Mouse (Mus musculus) myocyte (in vitro differentiated cells): ENCODE data around the gene Psme2. TPM values are rescaled to one million over a fixed set of nuclear protein-coding genes. Genes with fewer than 3 reads are reported as not detected.

Experiments used
- H3K27me3 ChIP-seq: one replicate; pipeline ENCODE4 v1.6.1; 2011; ENCODE audit not compliant: control insufficient read depth, insufficient read depth, insufficient read length
- H3K36me3 ChIP-seq: one replicate; pipeline ENCODE4 v1.6.1; 2011; ENCODE audit not compliant: control insufficient read depth, insufficient read depth
- H3K4me2 ChIP-seq: one replicate; pipeline ENCODE4 v1.6.1; 2011; ENCODE audit warnings: low read depth, control low read depth
- H3K4me3 ChIP-seq: one replicate; pipeline ENCODE4 v1.5.1; 2011; ENCODE audit warnings: mild to moderate bottlenecking, control low read depth, moderate library complexity
- H3K79me2 ChIP-seq: one replicate; pipeline ENCODE4 v1.6.1; 2011; ENCODE audit not compliant: control insufficient read depth, insufficient read depth
- H3ac ChIP-seq: one replicate; pipeline ENCODE4 v1.6.1; 2011; ENCODE audit not compliant: control insufficient read depth, insufficient read length
- CEBPB ChIP-seq: IDR thresholded peaks from 2 replicates; pipeline ENCODE4 v1.6.1; 2011; ENCODE audit warnings: mild to moderate bottlenecking, moderate library complexity; ENCODE audit not compliant: poor library complexity, insufficient read depth, severe bottlenecking
- E2F4 ChIP-seq: IDR thresholded peaks from one replicate; pipeline ENCODE4 v1.6.1; 2011; ENCODE audit warnings: mild to moderate bottlenecking, control low read depth, moderate library complexity; ENCODE audit not compliant: insufficient read depth
- MAX ChIP-seq: IDR thresholded peaks from one replicate; pipeline ENCODE4 v1.6.1; 2011; ENCODE audit warnings: low read depth, mild to moderate bottlenecking, control low read depth
- MYOD1 ChIP-seq, 3 experiments: IDR thresholded peaks; one replicate each; pipeline ENCODE4 v1.6.1; 2011; ENCODE audit warnings: control low read depth in 2 of 3, low read depth in 2 of 3, mild to moderate bottlenecking in 2 of 3, moderate library complexity in 1 of 3; ENCODE audit not compliant: insufficient read length in 2 of 3, control insufficient read depth in 1 of 3
- MYOG ChIP-seq, 3 experiments: IDR thresholded peaks; one replicate each; pipeline ENCODE4 v1.6.1; 2011; ENCODE audit warnings: control low read depth in 2 of 3, low read depth in 2 of 3, mild to moderate bottlenecking in 2 of 3; ENCODE audit not compliant: insufficient read length in 2 of 3, control insufficient read depth in 1 of 3, insufficient read depth in 1 of 3
- POLR2A ChIP-seq: IDR thresholded peaks from one replicate; pipeline ENCODE4 v1.6.1; 2011; ENCODE audit warnings: low read depth, mild to moderate bottlenecking, control low read depth, moderate library complexity; ENCODE audit not compliant: insufficient read length
- POLR2AphosphoS2 ChIP-seq: IDR thresholded peaks from one replicate; pipeline ENCODE4 v1.6.1; 2011; ENCODE audit warnings: low read depth, control low read depth; ENCODE audit not compliant: insufficient read length
- REST ChIP-seq: IDR thresholded peaks from one replicate; pipeline ENCODE4 v1.6.1; 2011; ENCODE audit warnings: mild to moderate bottlenecking, control low read depth, moderate library complexity; ENCODE audit not compliant: insufficient read depth, insufficient read length
- SRF ChIP-seq: IDR thresholded peaks from one replicate; pipeline ENCODE4 v1.6.1; 2011; ENCODE audit warnings: low read depth; ENCODE audit not compliant: control insufficient read depth, insufficient read length
- TCF12 ChIP-seq: IDR thresholded peaks from one replicate; pipeline ENCODE4 v1.6.1; 2011; ENCODE audit warnings: mild to moderate bottlenecking, control low read depth; ENCODE audit not compliant: poor library complexity, insufficient read depth, severe bottlenecking
- TCF3 ChIP-seq: IDR thresholded peaks from one replicate; pipeline ENCODE4 v1.6.1; 2011; ENCODE audit warnings: low read depth, control low read depth; ENCODE audit not compliant: insufficient read length
- USF1 ChIP-seq: IDR thresholded peaks from one replicate; pipeline ENCODE4 v1.6.1; 2011; ENCODE audit warnings: low read depth, mild to moderate bottlenecking, control low read depth, moderate library complexity
- polyA plus RNA-seq: library from polyadenylated mRNA; unstranded; fragments of >200 nt; fragmentation: generic; extraction: Trizol; gene quantifications from one replicate; pipeline ENCODE4 v1.2.1, GENCODE M21; 2012; ENCODE audit warnings: missing spikeins

Psme2 gene
- polyA plus RNA-seq, 1 experiment = 139 TPM

DNA sequence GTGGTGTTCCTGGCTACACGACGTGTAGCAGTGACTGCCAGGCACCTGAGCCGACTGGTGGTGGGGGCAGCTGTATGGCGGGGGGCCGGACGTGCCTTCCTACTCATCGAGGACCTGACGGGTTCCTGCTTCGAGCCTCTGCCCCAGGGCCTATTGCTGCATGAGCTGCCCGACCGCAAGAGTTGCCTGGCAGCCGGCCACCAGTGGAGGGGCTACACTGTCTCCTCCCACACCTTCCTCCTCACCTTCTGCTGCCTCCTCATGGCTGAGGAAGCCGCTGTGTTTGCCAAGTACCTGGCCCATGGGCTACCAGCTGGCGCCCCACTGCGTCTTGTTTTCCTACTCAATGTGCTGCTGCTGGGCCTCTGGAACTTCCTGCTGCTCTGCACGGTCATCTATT, 14.5 kb downstream of the Psme2 start:
- H3K27me3 ChIP-seq = no peaks in the 10 kb centered on the region
- no peak overlapping the region for H3ac ChIP-seq
- TF ChIP-seq CEBPB = no peak
- no peak for TF ChIP-seq USF1
- no peak for TF ChIP-seq POLR2AphosphoS2
- no peaks in the 10 kb centered on the region for H3K79me2 ChIP-seq
- H3K36me3 ChIP-seq = no peaks in the 10 kb centered on the region
- no peak overlapping the region for H3K4me2 ChIP-seq
- no peak overlapping the region for H3K4me3 ChIP-seq

DNA sequence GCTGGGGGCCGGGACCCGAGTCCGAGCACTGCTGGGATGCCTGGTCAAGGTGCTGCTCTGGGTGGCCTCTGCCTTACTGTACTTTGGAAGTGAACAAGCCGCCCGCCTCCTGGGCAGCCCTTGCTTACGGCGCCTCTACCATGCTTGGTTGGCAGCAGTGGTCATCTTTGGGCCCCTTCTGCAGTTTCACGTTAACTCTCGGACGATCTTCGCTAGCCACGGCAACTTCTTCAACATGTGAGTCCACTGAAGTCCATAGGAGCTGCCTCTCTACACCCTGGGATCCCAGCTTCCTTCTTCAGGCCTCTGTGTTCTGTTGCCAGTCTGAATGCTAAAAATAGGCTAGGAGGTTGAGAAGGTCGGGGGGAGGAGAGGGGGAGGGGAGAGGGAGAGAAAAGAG, 15.2 kb downstream of the Psme2 start:
- no peaks in the 10 kb centered on the region for H3K36me3 ChIP-seq
- H3ac ChIP-seq = no peak overlapping the region
- H3K79me2 ChIP-seq = no peaks in the 10 kb centered on the region
- H3K4me2 ChIP-seq = peak overlapping the region; percentile 13
- H3K4me3 ChIP-seq = no peak overlapping the region
- H3K27me3 ChIP-seq = no peaks in the 10 kb centered on the region
- TF ChIP-seq TCF12 = no peak
- no peak for TF ChIP-seq MYOG (IDR thresholded peaks at IDR 0.05; ENCODE audit: control insufficient read depth in 1 of 3, insufficient read depth in 1 of 3, insufficient read length in 2 of 3, low read depth in 2 of 3)
- no peak for TF ChIP-seq REST
- TF ChIP-seq E2F4 = no peak
- TF ChIP-seq MAX = no peak
- no peak for TF ChIP-seq POLR2AphosphoS2
- no peak for TF ChIP-seq TCF3
- no peak for TF ChIP-seq CEBPB
- TF ChIP-seq USF1 = no peak
- TF ChIP-seq POLR2A = no peak
- TF ChIP-seq MYOD1 (IDR thresholded peaks at IDR 0.05; ENCODE audit: control insufficient read depth in 1 of 3, insufficient read length in 2 of 3, low read depth in 2 of 3) = no peak
- no peak for TF ChIP-seq SRF

DNA sequence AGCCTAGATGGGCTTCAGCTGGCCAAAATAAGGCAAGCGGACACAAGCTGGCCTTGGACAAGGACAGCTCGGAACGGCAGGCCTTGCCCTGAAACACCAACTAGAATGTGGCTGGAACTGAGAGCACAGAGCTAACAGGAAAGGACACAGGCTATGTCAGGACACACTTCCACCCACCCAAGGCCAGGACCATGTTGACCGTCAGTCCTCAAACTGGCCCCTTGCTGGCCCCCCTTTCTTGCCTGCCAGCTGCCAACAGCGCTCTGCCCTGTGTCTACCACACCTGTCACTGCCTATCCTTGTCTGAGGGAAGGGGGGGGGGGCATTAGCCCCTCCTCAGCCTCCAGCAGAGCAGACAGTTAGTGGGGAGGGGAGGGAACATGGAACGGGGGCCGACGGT, 15.6 kb downstream of the Psme2 start, which contains the start of gene Fitm1:
Gene Fitm1, plus strand, starts transcription at position 316 of the 400 bp plus-strand sequence.
- no peak for TF ChIP-seq TCF12
- peak; percentile 44 to 97 (median 96) for TF ChIP-seq MYOD1 (IDR thresholded peaks at IDR 0.05; ENCODE audit: control insufficient read depth in 1 of 3, insufficient read length in 2 of 3, low read depth in 2 of 3)
- peak in 2 of 3 experiments; percentile 32 to 79 for TF ChIP-seq MYOG (IDR thresholded peaks at IDR 0.05; ENCODE audit: control insufficient read depth in 1 of 3, insufficient read depth in 1 of 3, insufficient read length in 2 of 3, low read depth in 2 of 3)
- no peak for TF ChIP-seq TCF3
- no peak within 1 kb of the TSS for H3K4me3 ChIP-seq

DNA sequence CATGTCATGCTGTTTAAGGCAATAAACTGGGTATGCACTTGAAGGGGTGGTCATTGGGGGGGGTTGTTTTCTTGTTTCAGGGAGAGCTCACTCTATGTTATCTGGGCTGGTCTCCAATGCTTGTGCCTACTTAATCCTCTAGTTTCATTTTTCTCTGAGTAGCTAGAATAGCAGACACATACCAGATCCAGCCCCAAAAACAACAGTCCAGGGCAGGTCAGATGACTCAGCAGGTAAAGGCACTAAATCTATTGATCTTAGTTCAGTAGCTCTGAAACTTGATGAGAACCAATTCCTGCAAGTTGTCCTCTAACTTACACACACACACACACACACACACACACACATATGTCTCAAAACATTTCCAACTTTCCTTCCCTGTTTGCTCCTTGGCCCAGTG, 19.2 kb downstream of the Psme2 start:
- no peaks in the 10 kb centered on the region for H3K79me2 ChIP-seq

More for the DNA sequence above, 15.6 kb downstream of the Psme2 start, which contains the start of gene Fitm1:
- Histone ChIP-seq H3K36me3 (no peaks in the 10 kb centered on the region), H3K27me3 (no peaks in the 10 kb centered on the region), H3K79me2 (no peaks in the 10 kb centered on the region), H3ac (no peak within 1 kb of the TSS), H3K4me2 (peak within 1 kb of the TSS; percentile 13)

GRCm38 (mm10) chr14:55570588-55570987, 20.3 kb downstream of the Psme2 start:
- Histone ChIP-seq H3ac (no peak overlapping the region), H3K79me2 (no peaks in the 10 kb centered on the region), H3K27me3 (no peaks in the 10 kb centered on the region), H3K36me3 (peaks cover 11% of the 10 kb centered on the region), H3K4me2 (no peak overlapping the region), H3K4me3 (no peak overlapping the region)
- TF ChIP-seq MAX (no peak), POLR2AphosphoS2 (no peak), TCF3 (no peak), E2F4 (no peak), USF1 (no peak), TCF12 (no peak), REST (no peak), MYOG (IDR thresholded peaks at IDR 0.05; ENCODE audit: control insufficient read depth in 1 of 3, insufficient read depth in 1 of 3, insufficient read length in 2 of 3, low read depth in 2 of 3) (no peak), POLR2A (no peak), MYOD1 (IDR thresholded peaks at IDR 0.05; ENCODE audit: control insufficient read depth in 1 of 3, insufficient read length in 2 of 3, low read depth in 2 of 3) (no peak), SRF (no peak), CEBPB (no peak)

More for the DNA sequence above, 19.2 kb downstream of the Psme2 start:
- H3ac ChIP-seq = no peak overlapping the region
- H3K36me3 ChIP-seq = peaks cover 8% of the 10 kb centered on the region
- no peak overlapping the region for H3K4me2 ChIP-seq
- no peaks in the 10 kb centered on the region for H3K27me3 ChIP-seq
- no peak for TF ChIP-seq TCF12
- no peak for TF ChIP-seq SRF
- no peak for TF ChIP-seq POLR2AphosphoS2
- no peak for TF ChIP-seq MYOD1 (IDR thresholded peaks at IDR 0.05; ENCODE audit: control insufficient read depth in 1 of 3, insufficient read length in 2 of 3, low read depth in 2 of 3)
- TF ChIP-seq CEBPB = no peak
- no peak for TF ChIP-seq MAX
- no peak for TF ChIP-seq USF1
- TF ChIP-seq E2F4 = no peak
- no peak for TF ChIP-seq REST
- TF ChIP-seq POLR2A = no peak
- TF ChIP-seq MYOG (IDR thresholded peaks at IDR 0.05; ENCODE audit: control insufficient read depth in 1 of 3, insufficient read depth in 1 of 3, insufficient read length in 2 of 3, low read depth in 2 of 3) = no peak
- no peak for TF ChIP-seq TCF3
- no peak overlapping the region for H3K4me3 ChIP-seq
